Mouse (Mus musculus) embryo, embryonic 11.5 days (tissue): ENCODE data around the gene Trim9.

Experiments
- DNase-seq: peaks from one replicate; pipeline ENCODE4 v3.0.0-alpha.2; 2012; ENCODE audit warnings: low read depth, low spot score

Gene Trim9

DNA sequence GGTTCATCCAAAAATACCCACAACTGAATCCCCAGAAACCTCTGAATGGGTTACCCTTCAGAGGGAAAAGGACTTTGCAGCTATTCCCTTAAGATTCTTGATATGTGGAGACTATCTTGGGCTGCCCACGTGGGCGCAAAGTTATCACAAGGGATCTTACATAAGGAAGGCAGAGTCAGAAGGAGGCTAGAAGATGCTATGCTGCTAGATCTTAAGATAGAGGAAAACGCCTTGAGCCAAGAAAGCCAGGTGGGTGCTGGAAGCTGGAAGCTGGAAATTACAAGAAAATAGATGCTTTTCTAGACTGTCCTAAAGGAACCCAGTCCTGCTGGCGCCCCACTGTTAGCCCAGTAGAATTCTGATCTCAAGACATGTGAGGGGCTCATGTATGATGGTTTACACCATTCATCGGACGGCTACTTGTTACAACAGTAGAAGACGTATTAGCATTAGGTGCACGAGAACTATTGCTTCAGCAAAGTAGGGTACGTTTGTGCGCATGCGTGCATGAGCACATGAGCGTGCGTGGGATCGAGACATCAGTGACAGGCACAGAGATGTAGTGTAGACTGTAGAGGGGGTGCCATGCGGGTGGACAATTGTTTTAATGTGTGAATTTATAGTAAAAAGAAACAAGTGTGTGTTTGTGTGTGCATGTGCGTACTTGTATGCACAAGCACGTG lies 85.0 kb downstream of the Trim9 start:
- no peak for DNase-seq

GRCm38 (mm10) chr12:70251210-70251884 lies 96.1 kb downstream of the Trim9 start:
- DNase-seq: no peak

- no peak for DNase-seq
Observed at GRCm38 (mm10) chr12:70249616-70250157, 97.7 kb downstream of the Trim9 start.

- no peak for DNase-seq
Observed at GRCm38 (mm10) chr12:70247683-70248474, 99.5 kb downstream of the Trim9 start.

GRCm38 (mm10) chr12:70242550-70242949 lies 104.9 kb downstream of the Trim9 start:
- no peak for DNase-seq

GRCm38 (mm10) chr12:70239741-70240140 lies 107.7 kb downstream of the Trim9 start:
- no peak for DNase-seq

- no peak for DNase-seq
Observed at GRCm38 (mm10) chr12:70238604-70239003, 108.8 kb downstream of the Trim9 start.

DNA sequence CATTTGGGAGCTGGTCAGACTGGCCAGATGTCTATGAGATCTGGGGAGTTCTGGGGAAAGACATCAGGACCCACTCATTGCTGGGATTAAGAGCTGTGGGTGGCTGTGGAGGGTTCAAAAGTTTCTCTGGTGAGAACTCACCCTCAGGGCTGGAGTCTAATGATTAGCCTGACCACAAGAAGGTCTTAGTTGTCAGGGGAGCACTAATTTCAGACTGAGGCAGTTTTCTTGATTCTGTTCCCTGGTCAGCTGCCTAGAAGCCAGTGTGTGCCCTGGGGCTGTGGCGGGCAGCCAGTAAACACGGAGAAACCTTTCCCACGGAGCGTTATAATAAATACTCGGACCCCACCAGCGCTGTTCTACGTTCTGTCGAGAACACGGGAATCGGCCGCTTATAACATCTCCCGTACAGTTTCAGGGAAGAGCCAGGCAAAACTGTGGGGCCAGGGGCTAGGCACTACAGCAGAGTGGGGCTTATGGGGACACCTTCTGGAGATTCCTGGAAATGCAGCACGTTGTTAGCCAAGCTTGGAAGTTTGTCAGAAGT lies 112.4 kb downstream of the Trim9 start:
- peak; percentile 69 for DNase-seq

- DNase-seq: peak; percentile 69
Observed at GRCm38 (mm10) chr12:70234411-70234810, 113.0 kb downstream of the Trim9 start.

GRCm38 (mm10) chr12:70233637-70234315 lies 113.6 kb downstream of the Trim9 start:
- no peak for DNase-seq

- DNase-seq: no peak
Observed at GRCm38 (mm10) chr12:70232020-70232544, 115.3 kb downstream of the Trim9 start.

GRCm38 (mm10) chr12:70231294-70231693 lies 116.1 kb downstream of the Trim9 start, which contains the start of gene Pygl:
Pygl (minus strand) TSS chr12:70231488.
- no peak for DNase-seq

- DNase-seq: no peak
Observed at GRCm38 (mm10) chr12:70228155-70228554, 119.3 kb downstream of the Trim9 start.

- DNase-seq: peak; percentile 64
Observed at GRCm38 (mm10) chr12:70227121-70227932, 120.1 kb downstream of the Trim9 start.

GRCm38 (mm10) chr12:70226655-70227054 lies 120.8 kb downstream of the Trim9 start:
- DNase-seq: no peak

- no peak for DNase-seq
Observed at GRCm38 (mm10) chr12:70223331-70223730, 124.1 kb downstream of the Trim9 start.

DNA sequence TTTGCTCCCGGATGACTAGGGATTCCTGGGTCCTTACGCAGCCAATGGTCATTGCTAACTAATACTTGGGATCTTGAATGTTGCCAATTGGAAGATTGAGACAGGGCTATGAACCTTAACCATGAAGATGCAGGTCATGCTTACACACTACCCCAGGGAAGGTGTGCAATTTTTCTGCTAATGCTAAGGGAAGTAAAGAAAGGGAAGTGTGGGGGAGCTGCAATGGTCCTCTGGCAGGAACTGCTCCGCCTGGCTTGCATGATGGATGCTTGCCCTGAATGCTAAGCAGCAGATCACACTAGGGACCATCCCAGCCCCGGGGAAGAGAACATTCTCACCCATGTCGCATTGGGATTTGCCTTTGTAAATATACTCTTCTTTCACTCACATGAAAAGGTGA lies 126.0 kb downstream of the Trim9 start:
- DNase-seq: no peak

DNA sequence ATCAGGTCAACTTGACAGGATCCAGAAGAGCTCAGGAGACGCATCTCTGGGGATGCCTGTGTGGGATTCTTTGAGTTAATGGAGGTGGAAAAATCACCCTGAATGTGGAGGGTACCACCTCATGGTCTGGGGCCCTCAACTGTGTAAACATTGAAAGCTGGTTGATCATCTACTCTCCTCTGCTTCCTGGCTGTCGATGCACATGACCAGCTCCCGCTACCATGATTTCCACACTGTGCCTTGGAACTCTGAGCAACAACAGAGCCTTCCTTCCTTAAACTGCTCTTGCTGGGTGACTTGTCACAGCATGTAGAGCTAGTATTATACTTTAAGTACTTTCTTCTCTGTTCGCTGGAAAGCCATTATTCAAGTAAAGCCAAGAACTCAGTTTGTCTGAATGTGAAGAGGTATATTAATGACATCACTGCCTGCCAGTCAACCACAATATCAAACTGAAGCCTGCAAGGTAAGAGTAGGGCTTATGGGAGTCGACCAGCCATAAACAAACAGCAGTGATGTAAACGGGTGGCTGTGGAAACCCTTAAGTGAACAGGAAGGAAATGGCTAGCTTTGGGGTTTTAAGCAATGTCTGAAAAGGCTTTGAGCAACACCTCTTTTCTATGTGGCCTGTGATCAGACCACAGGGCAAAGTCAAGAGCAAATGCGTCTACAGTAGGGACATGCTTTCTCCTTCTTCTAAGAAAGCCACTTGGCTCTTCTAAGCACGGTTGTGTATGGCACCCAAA lies 128.4 kb downstream of the Trim9 start:
- DNase-seq: no peak

DNA sequence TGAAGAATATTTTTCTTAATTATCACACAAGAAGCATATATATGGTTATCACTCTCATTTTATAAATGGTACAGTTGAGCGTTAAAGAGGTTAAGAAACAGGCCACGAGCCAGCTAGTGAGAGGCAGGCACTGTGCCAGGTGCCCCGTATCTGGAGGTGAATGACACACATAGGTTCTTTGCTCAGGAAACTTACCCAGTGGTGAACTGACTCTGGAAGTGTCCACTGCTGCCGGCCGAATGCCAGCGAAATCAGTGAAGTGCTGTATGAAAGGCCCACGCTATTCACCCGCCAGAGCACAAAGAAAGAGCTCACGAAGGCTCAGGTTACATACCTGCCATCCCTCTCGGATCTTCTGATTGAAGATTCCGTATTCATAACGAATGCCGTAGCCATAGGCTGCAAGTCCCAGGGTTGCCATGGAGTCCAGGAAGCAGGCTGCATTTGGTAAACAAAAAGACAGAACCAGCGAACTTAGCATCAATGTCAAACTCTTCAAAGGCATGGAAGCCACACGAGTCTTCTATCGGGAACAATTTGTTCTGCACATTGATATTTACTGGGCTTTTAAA lies 131.1 kb downstream of the Trim9 start:
- DNase-seq: no peak
